Mouse (Mus musculus): ENCODE results near the gene Pcsk7. TPM values are rescaled to one million over a fixed set of nuclear protein-coding genes. Genes with fewer than 3 reads are reported as not detected.

Gene Pcsk7
- polyA plus RNA-seq, 2 experiments from 2014 or later: 18.3 to 38.1 TPM

- no peak for ATAC-seq
Observed at GRCm38 (mm10) chr9:45976884-45977283, 70.6 kb downstream of the Pcsk7 start.

Other genes with a start within 250 kb of the Pcsk7 start
- gene Cep164, start 77.8 kb upstream of the Pcsk7 start, polyA plus RNA-seq (2017; shearing (Covaris generic)): 10 to 100 TPM in 1 of 2 experiments, 1 to 10 TPM in 1; 5.0 to 14.4 TPM
- 10 to 100 TPM; 11.3 to 15.6 TPM for gene Bace1, start 67.9 kb upstream of the Pcsk7 start, polyA plus RNA-seq (2017; shearing (Covaris generic))
- gene Rnf214, start 414 bp downstream of the Pcsk7 start, polyA plus RNA-seq (2017; shearing (Covaris generic)): 10 to 100 TPM; 32.7 to 34.0 TPM
- 1 to 10 TPM; 1.1 to 1.6 TPM for gene Tagln, start 29.6 kb downstream of the Pcsk7 start, polyA plus RNA-seq (2017; shearing (Covaris generic))
- 10 to 100 TPM; 40.5 to 47.2 TPM for gene Sidt2, start 48.8 kb downstream of the Pcsk7 start, polyA plus RNA-seq (2017; shearing (Covaris generic))
- 10 to 100 TPM; 64.2 to 72.1 TPM for gene Pafah1b2, start 106.2 kb downstream of the Pcsk7 start, polyA plus RNA-seq (2017; shearing (Covaris generic))
- 10 to 100 TPM; 12.8 to 16.0 TPM for gene Sik3, start 106.3 kb downstream of the Pcsk7 start, polyA plus RNA-seq (2017; shearing (Covaris generic))